Mouse (Mus musculus) E14TG2a.4 (cell line): Measurements from ENCODE around the gene Plb1.

ENCODE experiments used
- CTCF ChIP-seq: conservative IDR thresholded peaks from 2 replicates; pipeline ENCODE4 v1.5.1; 2014; ENCODE audit warnings: low read length
- NANOG ChIP-seq: IDR thresholded peaks from 2 replicates; pipeline ENCODE4 v1.6.1; 2014; ENCODE audit warnings: borderline replicate concordance, low read length, mixed read lengths
- POU5F1 ChIP-seq: IDR thresholded peaks from 2 replicates; pipeline ENCODE4 v1.6.1; 2014; ENCODE audit warnings: low read length, borderline replicate concordance

DNA sequence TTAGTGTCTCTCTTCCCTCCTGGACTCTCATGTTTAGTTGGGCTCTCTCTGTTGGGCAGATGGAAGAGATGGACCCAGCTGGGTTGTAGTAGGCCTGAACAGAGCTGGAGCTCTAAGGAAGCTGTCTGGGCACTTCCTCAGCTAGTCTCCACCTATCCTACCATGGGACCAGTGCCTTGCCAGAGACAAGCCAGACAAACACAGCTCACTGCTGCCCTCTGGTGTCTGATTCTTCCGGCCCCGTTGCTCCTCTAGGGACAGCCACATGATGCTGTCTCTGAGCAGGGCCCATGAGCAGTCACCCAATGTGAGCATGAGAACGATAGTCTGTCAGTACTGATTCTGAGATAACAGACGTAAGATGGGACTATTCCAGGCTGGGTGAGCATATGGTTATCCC lies 34.8 kb upstream of the Plb1 start:
- TF ChIP-seq CTCF (peak; percentile 81), POU5F1 (no peak), NANOG (no peak)
